Mouse (Mus musculus): ENCODE measurements around the gene Neu2. TPM values are rescaled to one million over a fixed set of nuclear protein-coding genes. Genes with fewer than 3 reads are reported as not detected.

Neu2 gene
- total RNA-seq, 2 experiments from 2014 or later: 9.7 to 15.2 TPM

DNA sequence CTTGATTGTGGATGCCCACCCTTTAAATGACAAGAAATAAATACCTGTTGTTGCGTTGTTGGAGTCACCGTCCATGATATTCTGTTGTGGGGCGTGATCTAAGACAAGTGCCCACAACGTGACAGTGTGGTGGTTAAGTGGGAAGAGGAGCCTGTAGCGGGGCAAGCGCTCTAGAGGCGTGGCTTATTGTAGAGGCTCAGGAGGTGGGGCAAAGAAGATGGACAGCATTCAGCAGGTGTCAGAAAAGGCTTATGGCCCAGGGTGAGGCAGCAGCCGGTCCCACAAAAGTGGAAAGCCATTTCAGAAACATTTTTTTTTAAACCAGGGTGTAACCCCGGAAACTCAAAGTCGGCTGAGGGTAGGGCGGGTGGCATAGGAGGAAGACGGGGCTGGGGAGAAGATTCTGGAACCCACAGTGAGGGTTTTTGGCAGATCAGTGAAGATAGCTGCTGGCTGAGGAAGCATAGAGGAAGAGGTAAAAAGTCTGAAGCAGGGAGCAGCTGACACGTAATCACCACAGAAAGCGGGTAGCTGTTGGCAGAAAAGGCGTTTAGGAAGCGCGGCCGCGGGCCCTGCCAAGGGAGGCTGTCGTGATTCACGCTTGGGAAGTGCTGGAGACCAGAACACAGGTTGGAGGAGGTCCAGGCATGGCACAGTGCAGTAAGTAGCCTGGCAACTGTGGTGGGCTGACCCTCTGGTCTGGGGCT lies 97.8 kb downstream of the Neu2 start:
- intact Hi-C loops (cut with DNase I): loop anchor here (5.0 kb wide), 2 partner anchors 70 to 150 kb away; no protein-coding TSS in a partner anchor
- no peak for DNase-seq

DNA sequence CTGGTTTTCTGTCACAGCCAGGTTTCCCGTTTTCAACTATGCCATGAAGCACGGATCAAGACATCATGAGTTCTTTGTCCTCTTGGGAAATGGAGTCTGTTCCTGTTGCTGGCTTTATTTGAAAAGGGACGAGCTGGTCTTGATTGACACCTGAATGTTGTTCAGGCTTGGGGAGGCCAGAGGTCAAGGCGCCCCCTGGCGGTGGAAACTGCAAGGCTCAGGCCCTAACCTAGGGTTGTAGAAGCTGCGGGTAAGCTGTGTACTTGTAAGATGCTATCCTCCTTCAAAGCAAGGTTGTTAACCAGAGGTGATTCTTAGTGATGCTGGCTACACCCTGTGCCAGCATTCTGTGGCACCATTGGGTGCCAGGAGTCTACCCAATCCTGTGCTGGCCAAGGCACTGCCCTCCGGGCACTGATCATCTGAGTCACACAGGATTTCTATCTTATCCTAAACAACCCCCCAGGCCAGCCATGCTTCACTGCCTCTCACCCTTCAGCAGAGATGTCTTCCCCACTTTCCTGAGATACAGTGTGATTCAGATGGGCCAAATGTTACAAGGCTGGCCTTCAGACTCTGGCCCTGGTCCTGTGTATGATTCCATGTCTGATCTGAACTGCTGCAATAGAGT lies 98.8 kb downstream of the Neu2 start:
- intact Hi-C loops (cut with DNase I): loop anchor here (5.0 kb wide), 2 partner anchors 71 to 151 kb away; no protein-coding TSS in a partner anchor
- DNase-seq: peak; percentile 57 to 63

DNA sequence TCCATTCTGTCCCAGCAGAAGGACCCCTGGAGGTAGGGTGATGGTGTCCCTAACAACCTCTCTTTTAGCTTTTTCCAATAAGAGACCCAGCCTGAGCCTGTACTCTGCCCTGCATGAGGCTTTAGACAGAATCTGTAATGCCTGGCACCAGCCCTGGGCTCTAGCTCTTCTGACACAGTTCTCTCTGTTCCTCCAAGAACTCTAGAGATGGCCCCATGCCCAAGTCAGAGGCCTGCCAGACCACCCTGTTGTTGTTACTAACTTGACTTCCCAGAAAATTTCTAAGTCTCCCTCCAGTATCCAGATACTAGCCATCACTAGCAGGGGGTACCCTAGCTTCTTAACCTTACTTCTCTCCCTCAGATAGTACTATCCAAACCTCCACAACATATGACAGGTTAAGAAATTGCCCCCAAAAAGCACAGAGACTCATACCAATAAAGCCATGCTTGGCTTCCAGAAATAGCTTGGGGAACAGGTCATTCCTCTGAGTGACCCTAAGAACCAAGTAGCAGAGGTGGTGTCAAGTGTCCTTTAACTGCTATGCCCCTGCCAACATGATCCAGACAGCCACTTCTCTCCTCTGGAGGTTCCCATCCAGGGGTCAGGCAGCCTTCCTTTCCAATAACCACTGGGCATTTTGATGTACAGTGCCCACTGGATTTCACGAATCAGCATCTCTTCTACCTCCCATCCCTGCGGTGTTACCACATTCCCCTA lies 105.0 kb downstream of the Neu2 start:
- intact Hi-C loops (cut with DNase I): no loop called here
- peak in 1 of 2 experiments; percentile 40 for DNase-seq

DNA sequence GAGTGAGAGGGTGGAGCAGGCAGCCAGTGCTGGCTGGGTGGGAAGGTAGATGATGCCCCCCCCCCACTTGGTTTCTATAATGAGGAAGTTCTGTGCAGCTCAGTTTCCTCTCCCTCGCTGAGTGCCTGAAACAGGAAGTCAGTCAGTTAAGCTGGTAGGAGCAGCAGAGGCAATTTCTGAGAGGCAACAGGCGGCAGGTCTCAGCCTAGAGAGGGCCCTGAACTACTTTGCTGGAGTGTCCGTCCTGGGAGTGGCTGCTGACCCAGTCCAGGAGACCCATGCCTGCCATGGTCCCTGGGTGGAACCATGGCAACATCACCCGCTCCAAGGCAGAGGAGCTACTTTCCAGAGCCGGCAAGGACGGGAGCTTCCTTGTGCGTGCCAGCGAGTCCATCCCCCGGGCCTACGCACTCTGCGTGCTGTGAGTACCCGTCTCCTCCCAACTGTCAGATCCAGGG lies 110.6 kb downstream of the Neu2 start, which contains the start of gene Inpp5d:
Gene Inpp5d, plus strand, starts transcription at position 102 of the 458 bp plus-strand sequence.
- intact Hi-C loops (cut with DNase I): no loop called here
- DNase-seq: peak in 1 of 2 experiments; percentile 42

DNA sequence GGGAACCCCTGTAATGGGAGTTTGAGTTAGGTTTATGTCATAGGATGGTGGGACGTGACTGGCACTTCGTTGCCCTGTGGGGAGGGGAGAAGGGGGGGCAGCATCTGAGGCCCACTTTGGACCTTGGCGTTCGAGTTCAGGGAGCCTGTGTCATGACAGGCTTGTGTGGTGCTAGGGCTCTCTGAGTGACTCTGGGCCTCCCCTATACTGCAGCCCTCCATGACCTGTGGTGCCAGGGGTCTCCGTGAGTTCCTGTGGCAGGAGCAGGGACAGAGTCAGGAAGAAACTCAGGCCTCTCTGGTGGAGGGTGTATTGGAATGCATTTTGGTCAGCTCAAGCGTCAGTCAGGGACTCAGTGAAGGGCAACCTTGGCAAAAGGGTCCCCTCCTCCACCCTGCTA lies 111.0 kb downstream of the Neu2 start:
- no peak for DNase-seq
- intact Hi-C loops (cut with DNase I): no loop called here

DNA sequence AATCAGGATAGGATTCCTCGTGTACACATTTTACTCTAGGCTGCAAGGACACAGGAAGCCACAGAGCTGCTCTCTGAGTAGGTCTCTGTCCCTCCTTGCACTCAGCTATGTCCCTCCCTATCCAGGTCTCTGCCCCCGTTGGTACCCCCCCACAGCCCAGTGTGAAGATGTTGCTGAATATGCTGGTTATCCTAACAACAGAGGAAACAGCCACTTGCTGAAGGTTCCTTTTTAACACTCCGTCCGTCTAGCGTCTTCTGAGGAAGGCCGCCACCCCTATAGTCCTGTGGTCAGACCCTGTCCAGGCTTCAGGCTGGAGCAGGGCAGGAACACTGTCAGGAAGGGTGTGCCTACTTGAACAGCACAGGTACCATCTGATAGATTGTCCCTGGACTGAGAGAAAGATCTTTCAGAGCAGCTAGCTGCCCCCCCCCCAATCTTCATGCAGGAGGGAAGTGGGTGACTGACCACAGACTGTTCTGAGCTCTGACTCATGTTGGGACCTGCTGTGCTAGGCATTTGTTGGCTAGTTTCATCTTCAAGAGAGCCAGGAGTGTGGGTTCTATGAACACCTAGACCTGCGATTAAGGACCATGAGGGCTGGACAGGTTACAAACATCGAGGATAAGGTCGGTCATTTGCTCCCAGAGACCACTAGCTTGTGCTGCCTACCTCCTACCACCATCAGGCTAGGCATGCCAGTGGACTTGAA lies 111.6 kb downstream of the Neu2 start:
- intact Hi-C loops (cut with DNase I): no loop called here
- no peak for DNase-seq

DNA sequence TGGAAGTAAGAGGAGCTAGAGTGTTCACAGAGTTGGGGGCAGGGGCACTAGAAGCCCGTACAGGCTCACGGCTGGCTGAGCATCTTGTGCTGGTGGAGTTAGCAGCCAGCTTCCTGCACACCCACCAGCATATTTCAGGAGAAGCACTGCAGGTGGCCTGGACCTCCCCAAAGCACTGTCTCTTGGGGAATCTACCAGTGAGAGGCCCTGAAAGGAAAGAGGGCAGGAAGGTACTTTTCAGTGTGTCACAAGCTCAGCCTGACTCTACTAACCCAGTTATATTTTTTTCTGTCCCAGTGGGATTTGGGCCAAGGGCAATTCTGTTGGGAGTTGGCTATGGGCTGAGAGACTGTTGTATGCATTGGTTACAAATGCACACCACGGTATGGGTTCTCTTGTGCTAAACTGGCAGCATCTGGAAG lies 112.2 kb downstream of the Neu2 start:
- no peak for DNase-seq
- intact Hi-C loops (cut with DNase I): no loop called here

DNA sequence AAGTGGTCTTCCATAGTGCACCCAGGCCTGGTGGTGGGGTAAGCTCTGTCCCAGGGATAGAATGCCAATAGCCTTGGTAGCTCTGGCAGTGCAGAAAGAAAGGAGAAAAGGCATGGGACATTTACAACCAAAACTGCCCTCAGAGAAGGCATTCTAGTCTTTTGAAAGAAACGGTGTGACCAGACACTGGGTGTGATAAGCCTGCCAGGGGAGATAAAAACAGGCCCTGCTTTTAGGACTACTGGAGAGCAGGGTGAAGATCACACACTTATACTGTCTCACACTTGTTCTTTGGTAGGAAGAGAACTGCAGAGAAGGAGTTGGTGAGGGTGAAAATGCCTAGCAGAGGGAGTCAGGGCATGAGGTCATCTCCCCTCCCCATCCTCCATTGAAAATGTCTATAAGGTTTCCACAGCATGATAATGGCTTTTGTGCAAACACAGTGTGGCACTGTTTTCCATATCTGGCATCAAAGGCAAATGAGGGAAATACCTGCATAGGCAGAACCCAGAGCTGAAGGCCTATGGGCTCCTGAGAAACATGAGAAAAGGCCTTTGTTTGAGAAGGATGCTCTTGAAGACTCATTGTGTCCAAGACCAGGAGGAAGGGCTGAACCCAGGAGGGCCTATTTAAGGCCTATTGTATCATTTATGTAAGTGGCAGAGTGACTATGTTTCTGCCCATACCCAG lies 114.4 kb downstream of the Neu2 start:
- DNase-seq: no peak
- intact Hi-C loops (cut with DNase I): no loop called here

DNA sequence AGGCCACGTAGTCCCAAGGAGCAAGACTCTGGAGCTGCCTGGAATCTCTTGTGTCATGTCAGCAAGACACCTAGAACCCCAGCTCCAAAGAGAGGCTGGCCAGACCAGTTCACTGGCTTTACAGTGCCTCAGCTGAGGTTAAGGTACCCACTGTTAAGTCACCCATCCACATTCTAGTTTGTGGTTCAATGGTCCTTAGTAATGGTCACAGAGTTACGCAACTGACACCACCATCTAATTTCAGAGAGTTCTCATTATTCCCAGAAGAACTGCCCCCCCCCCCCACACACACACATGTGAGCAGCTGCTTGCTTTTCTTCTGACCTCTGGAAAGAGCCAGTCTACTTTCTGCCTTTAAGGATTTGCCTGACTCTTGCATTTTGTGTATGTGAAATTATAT lies 115.1 kb downstream of the Neu2 start:
- no peak for DNase-seq
- intact Hi-C loops (cut with DNase I): no loop called here

DNA sequence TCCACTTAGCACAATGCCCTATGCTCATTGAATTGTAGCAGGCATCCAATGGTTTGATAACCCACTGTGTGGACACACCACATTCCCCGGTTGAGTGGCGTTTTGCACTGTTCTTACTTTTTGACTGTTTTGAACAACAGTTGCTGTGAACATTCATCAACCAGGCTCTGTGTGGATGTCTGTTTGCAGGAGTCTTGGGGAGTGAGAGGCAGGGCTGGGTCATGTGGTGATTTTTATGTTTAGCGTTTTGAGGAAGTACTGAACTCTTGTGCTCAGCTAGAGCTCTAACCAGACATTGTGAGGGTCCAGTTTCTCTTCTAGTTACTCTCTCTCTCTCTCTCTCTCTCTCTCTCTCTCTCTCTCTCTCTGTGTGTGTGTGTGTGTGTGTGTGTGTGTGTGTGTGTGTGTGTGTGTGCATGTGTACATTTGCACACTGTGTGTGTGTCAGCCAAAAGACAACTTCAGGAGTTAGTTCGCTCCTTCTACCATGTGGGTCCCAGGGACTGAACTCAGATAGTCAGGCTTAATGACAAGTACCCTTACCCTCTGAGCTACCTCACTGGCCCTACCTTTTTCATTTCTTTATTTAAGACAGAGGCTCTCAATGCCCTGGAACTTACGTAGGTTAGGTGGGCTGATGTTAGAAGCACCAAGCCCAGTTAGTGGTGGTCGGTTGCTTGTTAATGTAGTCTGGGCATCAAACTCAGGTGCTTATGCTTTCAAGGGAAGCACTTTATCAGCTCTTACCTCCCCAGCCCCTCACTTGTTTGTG lies 115.8 kb downstream of the Neu2 start:
- DNase-seq: no peak
- intact Hi-C loops (cut with DNase I): no loop called here

DNA sequence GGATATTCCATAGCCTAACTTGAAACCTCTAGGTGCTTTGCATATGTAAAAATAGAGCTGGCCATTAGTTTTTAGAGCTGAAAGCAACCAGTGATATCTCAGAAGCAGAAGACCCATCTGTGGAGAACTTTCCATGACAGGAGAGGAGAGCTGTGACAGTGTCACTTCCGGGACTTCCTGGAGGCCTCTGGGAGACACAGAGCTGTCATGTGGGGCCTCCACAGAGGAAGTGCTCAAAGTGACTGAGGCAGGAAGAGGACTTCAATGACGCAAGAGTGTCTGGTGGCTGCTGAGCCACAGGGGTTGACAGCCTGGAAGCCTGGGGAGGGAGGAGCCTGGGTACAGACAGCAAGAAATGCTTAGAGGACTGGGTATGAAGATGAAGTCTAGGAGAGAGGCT lies 116.7 kb downstream of the Neu2 start:
- no peak for DNase-seq
- intact Hi-C loops (cut with DNase I): no loop called here

DNA sequence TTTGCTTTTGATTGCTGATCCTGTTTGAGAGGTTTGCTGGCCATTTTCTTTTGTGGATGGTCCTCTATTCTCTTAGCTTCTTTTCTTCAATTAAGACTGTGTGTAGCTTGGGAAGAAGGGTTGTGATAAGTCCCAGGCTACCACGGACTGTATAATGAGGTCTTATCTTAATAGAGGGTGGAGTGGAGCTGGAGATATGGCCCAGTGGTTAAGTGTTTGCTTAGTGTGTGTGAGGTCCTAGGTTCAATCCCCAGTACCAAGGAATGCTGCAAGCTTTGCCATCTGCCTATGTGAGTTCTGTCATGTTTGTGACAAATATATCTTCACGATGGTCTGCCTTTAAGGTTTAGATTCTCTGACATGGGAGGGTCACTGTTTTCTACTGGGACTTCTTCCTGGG lies 118.4 kb downstream of the Neu2 start:
- no peak for DNase-seq
- intact Hi-C loops (cut with DNase I): no loop called here

DNA sequence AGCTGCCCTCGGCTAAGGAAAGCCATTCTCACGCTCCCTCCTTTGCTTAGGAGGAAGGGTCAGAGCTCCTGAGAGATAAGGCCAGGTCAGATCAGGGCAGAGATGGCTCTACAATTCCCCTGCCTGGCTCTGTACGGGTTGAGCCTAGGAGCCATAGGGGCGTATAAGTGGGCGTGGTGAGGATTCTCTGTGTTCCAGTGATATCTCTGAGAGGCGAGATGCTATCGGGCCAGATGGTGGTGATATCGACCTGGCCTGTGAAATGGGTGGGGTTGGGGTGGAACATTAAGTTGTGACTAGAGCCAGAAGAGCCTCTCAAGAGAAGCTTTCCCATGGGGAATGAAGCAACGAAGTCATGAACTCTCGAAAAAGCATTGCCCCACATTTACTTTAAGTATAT lies 121.9 kb downstream of the Neu2 start:
- no peak for DNase-seq
- intact Hi-C loops (cut with DNase I): no loop called here

DNA sequence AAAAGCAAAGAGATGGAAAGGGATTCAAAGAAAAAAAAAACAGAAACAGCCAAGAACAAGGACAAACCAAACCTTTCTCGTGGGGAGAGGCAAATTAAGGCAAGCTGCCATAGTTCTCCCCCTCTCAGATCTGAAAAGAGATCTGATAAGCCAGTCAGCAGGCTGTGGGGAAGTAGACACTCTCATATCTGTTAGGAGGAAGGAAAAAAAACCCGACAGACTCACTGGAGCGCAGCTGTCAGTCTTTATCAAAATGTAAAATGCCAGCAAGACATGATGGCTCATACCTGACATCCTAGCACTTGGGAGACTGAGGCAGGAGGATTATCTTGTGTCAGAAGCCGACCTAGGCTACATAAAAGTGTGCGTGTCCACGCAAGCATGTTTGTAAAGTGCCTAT lies 122.5 kb downstream of the Neu2 start:
- intact Hi-C loops (cut with DNase I): no loop called here
- DNase-seq: no peak

DNA sequence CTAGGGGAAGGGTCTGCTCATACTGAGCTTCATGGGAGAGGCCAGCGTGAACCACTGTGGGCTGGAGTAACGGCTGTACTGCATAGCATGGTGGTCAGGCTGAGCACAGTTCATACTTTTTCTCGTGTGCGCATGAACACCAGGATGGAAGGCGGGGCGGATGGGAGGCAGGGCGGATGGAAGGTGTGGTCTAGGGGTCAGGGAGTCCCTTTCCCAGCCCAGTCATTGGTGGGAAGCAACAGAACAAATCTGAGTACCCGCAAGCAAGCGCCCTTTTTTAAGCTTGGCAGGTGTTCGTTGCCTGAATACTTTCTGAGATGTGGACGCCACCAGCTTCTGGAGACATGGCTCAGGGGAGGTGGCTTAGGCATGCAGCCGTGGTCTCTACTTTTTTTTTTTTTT lies 127.0 kb downstream of the Neu2 start:
- no peak for DNase-seq
- intact Hi-C loops (cut with DNase I): no loop called here

DNA sequence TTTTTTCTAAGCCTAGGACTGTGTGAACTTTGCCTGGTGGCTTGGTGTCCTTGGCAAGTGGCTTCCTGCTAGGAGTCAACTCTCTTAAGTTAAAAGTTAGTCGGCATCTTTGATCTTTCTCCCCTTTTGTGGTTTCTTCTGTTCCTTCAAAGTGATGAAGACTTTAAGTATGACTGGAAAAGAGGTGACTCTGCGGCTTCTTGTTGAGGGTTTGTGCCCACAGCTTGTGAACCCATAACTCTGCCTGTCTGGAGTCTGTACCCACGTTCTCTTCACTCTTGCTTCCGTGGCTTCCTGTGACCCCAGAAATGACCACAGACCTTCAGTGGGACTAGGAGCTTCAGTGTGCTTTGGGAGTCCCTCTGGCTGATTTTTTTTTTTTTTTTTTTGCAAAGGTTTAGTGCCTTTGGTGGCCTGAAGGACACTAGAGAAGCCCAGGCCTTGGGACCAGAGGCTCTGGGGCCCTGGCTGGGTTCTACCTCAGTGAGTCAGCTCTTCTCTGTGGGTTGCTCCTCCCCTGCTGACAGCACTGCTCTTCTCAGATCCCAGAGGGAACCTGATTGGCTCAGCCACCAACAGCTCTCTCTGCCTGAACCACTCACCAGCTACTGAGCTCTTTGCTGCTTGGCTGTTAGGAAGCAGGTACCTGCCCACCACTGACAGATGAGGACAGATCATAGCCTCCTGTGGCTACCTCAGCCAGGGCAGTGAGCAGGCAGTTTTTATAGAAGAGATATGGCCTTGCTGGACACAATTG lies 127.6 kb downstream of the Neu2 start:
- no peak for DNase-seq
- intact Hi-C loops (cut with DNase I): no loop called here

DNA sequence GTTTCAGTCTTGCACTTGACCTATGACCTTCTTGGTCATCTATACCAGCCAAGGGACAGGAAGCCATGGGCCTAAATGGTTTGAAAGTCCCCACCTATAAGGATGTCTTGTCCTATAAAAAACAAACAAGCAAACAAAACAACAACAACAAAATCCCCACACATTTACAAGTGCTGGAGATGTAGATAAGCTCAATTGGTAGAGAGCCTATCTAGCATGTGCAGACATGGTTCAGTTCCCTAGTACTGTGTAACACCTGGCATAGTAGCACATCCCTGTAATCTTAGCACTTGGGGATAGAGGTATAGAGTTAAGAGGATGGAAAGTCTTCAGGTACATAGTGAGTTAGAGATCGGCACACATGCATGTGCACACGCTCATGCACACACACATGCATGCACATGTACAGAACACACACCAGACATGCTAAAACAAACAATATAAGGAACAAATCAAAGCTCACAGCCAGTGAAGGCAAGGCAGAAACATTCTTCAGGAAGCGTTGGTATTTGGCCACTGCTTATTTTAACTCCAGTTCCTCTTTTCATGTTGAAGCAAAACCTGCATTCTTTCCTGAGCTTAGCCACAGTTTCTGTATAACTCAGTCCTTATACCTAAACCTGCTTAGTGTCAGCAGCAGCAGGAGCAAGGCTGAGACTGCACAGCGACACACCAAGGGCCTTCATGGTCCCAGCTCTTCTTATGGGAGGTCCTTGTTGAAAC lies 128.3 kb downstream of the Neu2 start:
- DNase-seq: no peak

DNA sequence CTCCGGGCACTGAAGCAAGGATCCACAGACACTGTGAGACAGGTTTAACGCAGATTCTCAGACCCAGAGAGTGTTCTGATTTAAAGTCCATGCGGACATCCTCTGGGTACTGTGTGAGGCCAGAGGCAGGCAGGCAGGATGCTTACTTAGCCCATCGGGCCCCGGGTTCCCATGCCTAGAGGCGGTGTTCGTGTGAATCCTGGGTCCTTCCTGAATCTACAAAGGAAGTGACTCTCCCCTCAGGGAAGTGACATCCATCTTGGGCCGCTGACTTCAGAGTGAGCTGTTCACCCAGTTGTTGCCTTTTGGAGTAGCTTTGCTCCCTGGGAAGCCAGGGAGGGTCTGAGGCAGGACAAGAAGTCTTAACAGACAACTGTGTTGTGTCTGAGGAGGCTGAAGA lies 130.0 kb downstream of the Neu2 start:
- intact Hi-C loops (cut with DNase I): no loop called here
- no peak for DNase-seq

More for the DNA sequence above, 128.3 kb downstream of the Neu2 start:
- intact Hi-C loops (cut with DNase I): no loop called here

All from gastrocnemius, postnatal 36 days (tissue).